Mouse (Mus musculus): ENCODE data around the gene Enox1. TPM values are rescaled to one million over a fixed set of nuclear protein-coding genes. Genes with fewer than 3 reads are reported as not detected.

The Enox1 gene
- polyA plus RNA-seq, 1 experiment, result 1.1 TPM

GRCm38 (mm10) chr14:77376731-77377130 lies 220.2 kb downstream of the Enox1 start:
- DNase-seq, result no peak
- H3K27ac ChIP-seq (ENCODE audit: insufficient read depth, low read depth, low read length), result no peak overlapping the region
- H3K27me3 ChIP-seq (replicated peaks; ENCODE audit: control insufficient read depth, insufficient read depth, low read length), result no peaks in the 10 kb centered on the region
- no peaks in the 10 kb centered on the region for H3K36me3 ChIP-seq (ENCODE audit: control insufficient read depth, insufficient read depth, low read length)
- no peaks in the 10 kb centered on the region for H3K4me1 ChIP-seq (ENCODE audit: control insufficient read depth, insufficient read depth, low read length)
- 68% methylated on average over 7 of the region's 7 CpGs for WGBS
- no peak for TF ChIP-seq POLR2A (IDR thresholded peaks at IDR 0.05; ENCODE audit: low read depth, low read length)
- no peak for TF ChIP-seq CTCF (conservative IDR thresholded peaks at IDR 0.05; ENCODE audit: insufficient read depth, insufficient read length, low read depth, low read length)
- H3K4me3 ChIP-seq (ENCODE audit: insufficient read depth, low read depth, low read length), result no peak overlapping the region

GRCm38 (mm10) chr14:77377439-77377838 lies 220.9 kb downstream of the Enox1 start:
- WGBS, result 70% methylated on average over 3 of the region's 3 CpGs
- DNase-seq, result no peak
- H3K4me3 ChIP-seq (ENCODE audit: insufficient read depth, low read depth, low read length), result no peak overlapping the region
- no peak overlapping the region for H3K27ac ChIP-seq (ENCODE audit: insufficient read depth, low read depth, low read length)
- H3K4me1 ChIP-seq (ENCODE audit: control insufficient read depth, insufficient read depth, low read length), result no peaks in the 10 kb centered on the region
- H3K27me3 ChIP-seq (replicated peaks; ENCODE audit: control insufficient read depth, insufficient read depth, low read length), result no peaks in the 10 kb centered on the region; the same call in 1 of the 2 replicates
- TF ChIP-seq CTCF (conservative IDR thresholded peaks at IDR 0.05; ENCODE audit: insufficient read depth, insufficient read length, low read depth, low read length), result no peak
- no peak for TF ChIP-seq POLR2A (IDR thresholded peaks at IDR 0.05; ENCODE audit: low read depth, low read length)
- H3K36me3 ChIP-seq (ENCODE audit: control insufficient read depth, insufficient read depth, low read length), result no peaks in the 10 kb centered on the region

DNA sequence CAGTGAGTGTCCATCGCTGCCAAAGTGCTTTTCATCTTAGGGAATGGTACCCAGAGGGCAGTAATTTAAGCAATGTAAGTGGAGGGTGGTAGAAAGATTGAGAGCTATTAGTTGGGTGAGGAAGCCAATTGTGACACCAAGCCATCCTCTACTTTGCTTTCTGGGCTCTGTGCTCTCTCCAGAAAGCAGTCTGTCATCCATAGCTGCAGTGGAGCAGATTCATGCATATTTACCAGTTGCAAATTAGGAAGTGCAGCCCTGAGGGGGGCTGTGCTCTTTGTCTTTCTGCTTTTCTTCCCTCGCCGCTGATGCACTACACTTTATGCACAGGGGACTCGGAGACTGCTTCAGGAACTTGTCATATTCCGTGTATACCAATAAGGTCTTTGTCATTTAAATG lies 221.3 kb downstream of the Enox1 start:
- no peak for TF ChIP-seq CTCF (conservative IDR thresholded peaks at IDR 0.05; ENCODE audit: insufficient read depth, insufficient read length, low read depth, low read length)
- TF ChIP-seq POLR2A (IDR thresholded peaks at IDR 0.05; ENCODE audit: low read depth, low read length), result no peak
- WGBS, result 58% methylated on average over 5 of the region's 5 CpGs
- Histone ChIP-seq H3K27ac (ENCODE audit: insufficient read depth, low read depth, low read length) (no peak overlapping the region), H3K4me1 (ENCODE audit: control insufficient read depth, insufficient read depth, low read length) (no peaks in the 10 kb centered on the region), H3K4me3 (ENCODE audit: insufficient read depth, low read depth, low read length) (no peak overlapping the region), H3K27me3 (replicated peaks; ENCODE audit: control insufficient read depth, insufficient read depth, low read length) (no peaks in the 10 kb centered on the region; the same call in 1 of the 2 replicates), H3K36me3 (ENCODE audit: control insufficient read depth, insufficient read depth, low read length) (no peaks in the 10 kb centered on the region)
- no peak for DNase-seq

- DNase-seq, result no peak
- H3K27me3 ChIP-seq (replicated peaks; ENCODE audit: control insufficient read depth, insufficient read depth, low read length), result no peaks in the 10 kb centered on the region; the same call in 1 of the 2 replicates
- H3K27ac ChIP-seq (ENCODE audit: insufficient read depth, low read depth, low read length), result no peak overlapping the region
- no peaks in the 10 kb centered on the region for H3K36me3 ChIP-seq (ENCODE audit: control insufficient read depth, insufficient read depth, low read length)
- WGBS, result 43% methylated on average over 2 of the region's 2 CpGs
- no peak overlapping the region for H3K4me3 ChIP-seq (ENCODE audit: insufficient read depth, low read depth, low read length)
- TF ChIP-seq POLR2A (IDR thresholded peaks at IDR 0.05; ENCODE audit: low read depth, low read length) (no peak), CTCF (conservative IDR thresholded peaks at IDR 0.05; ENCODE audit: insufficient read depth, insufficient read length, low read depth, low read length) (no peak)
- no peaks in the 10 kb centered on the region for H3K4me1 ChIP-seq (ENCODE audit: control insufficient read depth, insufficient read depth, low read length)
These were observed 225.0 kb downstream of the Enox1 start for GRCm38 (mm10) chr14:77381532-77381931.

- TF ChIP-seq CTCF (conservative IDR thresholded peaks at IDR 0.05; ENCODE audit: insufficient read depth, insufficient read length, low read depth, low read length) (no peak), POLR2A (IDR thresholded peaks at IDR 0.05; ENCODE audit: low read depth, low read length) (no peak)
- no peaks in the 10 kb centered on the region for H3K4me1 ChIP-seq (ENCODE audit: control insufficient read depth, insufficient read depth, low read length)
- 40% methylated on average over 9 of the region's 9 CpGs for WGBS
- H3K27ac ChIP-seq (ENCODE audit: insufficient read depth, low read depth, low read length), result no peak overlapping the region
- DNase-seq, result no peak
- H3K27me3 ChIP-seq (replicated peaks; ENCODE audit: control insufficient read depth, insufficient read depth, low read length), result no peaks in the 10 kb centered on the region; the same call in 1 of the 2 replicates
- H3K4me3 ChIP-seq (ENCODE audit: insufficient read depth, low read depth, low read length), result no peak overlapping the region
- H3K36me3 ChIP-seq (ENCODE audit: control insufficient read depth, insufficient read depth, low read length), result no peaks in the 10 kb centered on the region
These were observed 229.1 kb downstream of the Enox1 start for GRCm38 (mm10) chr14:77385621-77386020.

DNA sequence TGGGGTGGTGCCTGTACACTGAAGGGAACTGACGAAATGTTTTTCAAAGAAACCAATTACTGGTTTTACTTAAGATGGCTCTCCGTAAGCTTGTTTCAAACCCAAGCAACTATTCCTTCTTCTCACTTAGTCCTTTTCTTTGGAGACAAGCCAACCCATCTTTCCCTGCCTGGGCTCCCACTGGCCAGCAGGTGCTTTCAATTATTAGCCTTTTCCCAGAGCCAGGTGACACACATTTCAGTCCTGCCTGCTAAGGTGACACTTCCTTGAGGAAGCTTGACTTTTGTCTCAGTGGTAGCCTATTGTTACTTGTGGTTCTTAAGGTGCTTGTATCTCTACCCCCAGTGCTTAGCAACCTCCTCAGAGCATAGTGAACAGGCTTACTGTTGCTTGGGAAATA lies 231.3 kb downstream of the Enox1 start:
- Histone ChIP-seq H3K4me3 (ENCODE audit: insufficient read depth, low read depth, low read length) (no peak overlapping the region), H3K36me3 (ENCODE audit: control insufficient read depth, insufficient read depth, low read length) (no peaks in the 10 kb centered on the region), H3K4me1 (ENCODE audit: control insufficient read depth, insufficient read depth, low read length) (no peaks in the 10 kb centered on the region), H3K27ac (ENCODE audit: insufficient read depth, low read depth, low read length) (no peak overlapping the region), H3K27me3 (replicated peaks; ENCODE audit: control insufficient read depth, insufficient read depth, low read length) (no peaks in the 10 kb centered on the region)
- DNase-seq, result no peak
- no peak for TF ChIP-seq POLR2A (IDR thresholded peaks at IDR 0.05; ENCODE audit: low read depth, low read length)
- no peak for TF ChIP-seq CTCF (conservative IDR thresholded peaks at IDR 0.05; ENCODE audit: insufficient read depth, insufficient read length, low read depth, low read length)
- 89% methylated on average over 2 of the region's 2 CpGs for WGBS

- Histone ChIP-seq H3K4me1 (ENCODE audit: control insufficient read depth, insufficient read depth, low read length) (no peaks in the 10 kb centered on the region), H3K36me3 (ENCODE audit: control insufficient read depth, insufficient read depth, low read length) (no peaks in the 10 kb centered on the region), H3K4me3 (ENCODE audit: insufficient read depth, low read depth, low read length) (no peak overlapping the region), H3K27ac (ENCODE audit: insufficient read depth, low read depth, low read length) (no peak overlapping the region), H3K27me3 (replicated peaks; ENCODE audit: control insufficient read depth, insufficient read depth, low read length) (no peaks in the 10 kb centered on the region)
- TF ChIP-seq POLR2A (IDR thresholded peaks at IDR 0.05; ENCODE audit: low read depth, low read length) (no peak), CTCF (conservative IDR thresholded peaks at IDR 0.05; ENCODE audit: insufficient read depth, insufficient read length, low read depth, low read length) (no peak)
- WGBS, result 82% methylated on average over 5 of the region's 5 CpGs
- DNase-seq, result no peak
These were observed 232.7 kb downstream of the Enox1 start for GRCm38 (mm10) chr14:77389276-77389675.

All from kidney, adult 2 months (tissue).